Mouse (Mus musculus) embryonic facial prominence, embryonic 13.5 days (tissue): ENCODE measurements around the gene Map4k2. TPM values are rescaled to one million over a fixed set of nuclear protein-coding genes. Genes with fewer than 3 reads are reported as not detected.
"Not testable (repeated sequence)": the region's sequence is repeated elsewhere in the genome, so short reads cannot be mapped to it uniquely, and the experiment has no call there.

Source experiments
- ATAC-seq: fragments of 200-750 bp; cut with Nextera tagmentation; 2 replicates; pipeline ENCODE4 v1.8.0; 2017; ENCODE audit warnings: low read depth; ENCODE audit not compliant: insufficient number of reproducible peaks, insufficient read depth, low FRiP score, low TSS enrichment
- H3K27ac ChIP-seq: fragments of 300-500 bp; sonication (generic); 2 replicates; pipeline ENCODE4 v1.5.1; 2015; ENCODE audit warnings: moderate library complexity, mild to moderate bottlenecking, inconsistent platforms
- H3K27me3 ChIP-seq: fragments of 300-500 bp; sonication (generic); 2 replicates; pipeline ENCODE4 v1.6.1; 2015; ENCODE audit warnings: mild to moderate bottlenecking, inconsistent platforms
- H3K36me3 ChIP-seq: fragments of 300-500 bp; sonication (generic); 2 replicates; pipeline ENCODE4 v1.6.1; 2015; ENCODE audit warnings: mild to moderate bottlenecking, inconsistent platforms
- H3K4me1 ChIP-seq: fragments of 300-500 bp; sonication (generic); 2 replicates; pipeline ENCODE4 v1.6.1; 2015; ENCODE audit warnings: inconsistent platforms
- H3K4me2 ChIP-seq: fragments of 300-500 bp; sonication (generic); 2 replicates; pipeline ENCODE4 v1.6.1; 2015; ENCODE audit warnings: moderate library complexity, mild to moderate bottlenecking, inconsistent platforms
- H3K4me3 ChIP-seq: fragments of 300-500 bp; sonication (generic); 2 replicates; pipeline ENCODE4 v1.5.1; 2015; ENCODE audit warnings: mild to moderate bottlenecking, inconsistent platforms
- H3K9ac ChIP-seq: fragments of 300-500 bp; sonication (generic); 2 replicates; pipeline ENCODE4 v1.6.1; 2015; ENCODE audit warnings: mild to moderate bottlenecking, inconsistent platforms
- H3K9me3 ChIP-seq: fragments of 300-500 bp; sonication (generic); 2 replicates; pipeline ENCODE4 v1.6.1; 2016; ENCODE audit warnings: inconsistent platforms
- WGBS: fragments of 180-500 bp; shearing (Covaris S2); methylation state at CpG from one replicate; pipeline ENCODE4 v1.1.7; 2015; ENCODE audit warnings: mixed read lengths; 5-methylcytosine and 5-hydroxymethylcytosine counted together
- polyA plus RNA-seq: library from polyadenylated mRNA; unstranded; fragments of >200 nt; fragmentation: Nextera tagmentation; extraction: Ambion mirVana; gene quantifications from 2 replicates; pipeline ENCODE4 v1.2.1, GENCODE M21; 2015

Gene Map4k2
- polyA plus RNA-seq, 1 experiment from 2014 or later = 13.8 TPM

GRCm38 (mm10) chr19:6304787-6305516 lies 36.0 kb upstream of the Map4k2 start:
- H3K27ac ChIP-seq = no peak overlapping the region
- H3K4me3 ChIP-seq = no peak overlapping the region
- no peaks in the 10 kb centered on the region for H3K27me3 ChIP-seq
- no peak overlapping the region for H3K4me2 ChIP-seq
- H3K4me1 ChIP-seq = peaks cover 32% of the 10 kb centered on the region
- WGBS = 23% methylated on average over 5 of the region's 5 CpGs
- ATAC-seq = no peak; the same call in 1 of the 2 replicates
- H3K9ac ChIP-seq = no peak overlapping the region
- no peaks in the 10 kb centered on the region for H3K9me3 ChIP-seq
- peaks cover 16% of the 10 kb centered on the region for H3K36me3 ChIP-seq

GRCm38 (mm10) chr19:6305517-6306115 lies 35.3 kb upstream of the Map4k2 start:
- 55% methylated on average over 8 of the region's 8 CpGs for WGBS
- H3K4me2 ChIP-seq = peak overlapping the region; percentile 70
- ATAC-seq = no peak
- peak overlapping the region; percentile 79 for H3K9ac ChIP-seq
- peak overlapping the region; percentile 81 for H3K27ac ChIP-seq
- H3K4me3 ChIP-seq = peak overlapping the region; percentile 62
- H3K4me1 ChIP-seq = peaks cover 32% of the 10 kb centered on the region
- H3K27me3 ChIP-seq = no peaks in the 10 kb centered on the region
- peaks cover 16% of the 10 kb centered on the region for H3K36me3 ChIP-seq
- H3K9me3 ChIP-seq = no peaks in the 10 kb centered on the region

GRCm38 (mm10) chr19:6306137-6306551 lies 34.8 kb upstream of the Map4k2 start, which contains the start of gene Cdc42bpg:
Gene Cdc42bpg, plus strand, starts transcription at chr19:6306456.
- Histone ChIP-seq H3K9ac (peak within 1 kb of the TSS; percentile 79), H3K4me1 (peaks cover 32% of the 10 kb centered on the region), H3K27me3 (no peaks in the 10 kb centered on the region), H3K4me2 (peak within 1 kb of the TSS; percentile 70), H3K4me3 (peak within 1 kb of the TSS; percentile 62), H3K36me3 (peaks cover 19% of the 10 kb centered on the region), H3K9me3 (no peaks in the 10 kb centered on the region), H3K27ac (peak within 1 kb of the TSS; percentile 81)
- under 1% methylated on average over 34 of the region's 38 CpGs for WGBS
- peak; percentile 76 for ATAC-seq

- 1% methylated on average over 34 of the region's 34 CpGs for WGBS
- H3K4me3 ChIP-seq = peak overlapping the region; percentile 62
- H3K36me3 ChIP-seq = peaks cover 21% of the 10 kb centered on the region
- peak overlapping the region; percentile 79 for H3K9ac ChIP-seq
- H3K9me3 ChIP-seq = no peaks in the 10 kb centered on the region
- peak; percentile 29 for ATAC-seq
- peaks cover 32% of the 10 kb centered on the region for H3K4me1 ChIP-seq
- peak overlapping the region; percentile 48; the same call in 1 of the 2 replicates for H3K27ac ChIP-seq
- no peaks in the 10 kb centered on the region for H3K27me3 ChIP-seq
- peak overlapping the region; percentile 70 for H3K4me2 ChIP-seq
These were observed 34.3 kb upstream of the Map4k2 start for GRCm38 (mm10) chr19:6306586-6306985.

- WGBS = 80% methylated on average over 9 of the region's 9 CpGs
- peak overlapping the region; percentile 62 for H3K4me3 ChIP-seq
- peak overlapping the region; percentile 79 for H3K9ac ChIP-seq
- no peak for ATAC-seq
- peaks cover 23% of the 10 kb centered on the region; the same call in 1 of the 2 replicates for H3K4me1 ChIP-seq
- no peaks in the 10 kb centered on the region for H3K27me3 ChIP-seq
- no peaks in the 10 kb centered on the region for H3K9me3 ChIP-seq
- no peak overlapping the region; the same call in 1 of the 2 replicates for H3K27ac ChIP-seq
- H3K36me3 ChIP-seq = peaks cover 31% of the 10 kb centered on the region
- H3K4me2 ChIP-seq = peak overlapping the region; percentile 70
These were observed 33.0 kb upstream of the Map4k2 start for GRCm38 (mm10) chr19:6307733-6308531.

GRCm38 (mm10) chr19:6310181-6310580 lies 30.8 kb upstream of the Map4k2 start:
- Histone ChIP-seq H3K4me1 (peaks cover 23% of the 10 kb centered on the region; the same call in 1 of the 2 replicates), H3K9me3 (no peaks in the 10 kb centered on the region), H3K36me3 (peaks cover 53% of the 10 kb centered on the region), H3K9ac (no peak overlapping the region), H3K4me3 (no peak overlapping the region), H3K27ac (no peak overlapping the region), H3K27me3 (no peaks in the 10 kb centered on the region), H3K4me2 (no peak overlapping the region)
- WGBS = 88% methylated on average over 5 of the region's 5 CpGs
- ATAC-seq = no peak

- Histone ChIP-seq H3K4me1 (peaks cover 14% of the 10 kb centered on the region; the same call in 1 of the 2 replicates), H3K36me3 (peaks cover 69% of the 10 kb centered on the region)
- not testable (repeated sequence) for H3K27ac ChIP-seq, H3K4me2 ChIP-seq, H3K9me3 ChIP-seq, ATAC-seq, H3K4me3 ChIP-seq, H3K27me3 ChIP-seq, H3K9ac ChIP-seq
- 84% methylated on average over 3 of the region's 3 CpGs for WGBS
These were observed 29.2 kb upstream of the Map4k2 start for GRCm38 (mm10) chr19:6311783-6312182.

GRCm38 (mm10) chr19:6313796-6314195 lies 27.1 kb upstream of the Map4k2 start:
- WGBS = 91% methylated on average over 8 of the region's 8 CpGs
- Histone ChIP-seq H3K4me1 (peaks cover 2% of the 10 kb centered on the region; the same call in 1 of the 2 replicates), H3K9ac (no peak overlapping the region; the same call in 1 of the 2 replicates), H3K27me3 (no peaks in the 10 kb centered on the region), H3K9me3 (no peaks in the 10 kb centered on the region), H3K27ac (no peak overlapping the region), H3K4me2 (no peak overlapping the region), H3K36me3 (peaks cover 89% of the 10 kb centered on the region), H3K4me3 (no peak overlapping the region)
- no peak for ATAC-seq

- no peak overlapping the region for H3K4me3 ChIP-seq
- H3K36me3 ChIP-seq = peaks cover 96% of the 10 kb centered on the region
- H3K4me2 ChIP-seq = no peak overlapping the region
- no peak overlapping the region for H3K27ac ChIP-seq
- no peaks in the 10 kb centered on the region for H3K4me1 ChIP-seq
- H3K9ac ChIP-seq = no peak overlapping the region
- ATAC-seq = no peak
- H3K27me3 ChIP-seq = no peaks in the 10 kb centered on the region
- 81% methylated on average over 8 of the region's 8 CpGs for whole genome bisulfite sequencing
- no peaks in the 10 kb centered on the region for H3K9me3 ChIP-seq
These were observed 26.4 kb upstream of the Map4k2 start for GRCm38 (mm10) chr19:6314513-6314912.

GRCm38 (mm10) chr19:6315573-6315972 lies 25.4 kb upstream of the Map4k2 start:
- H3K4me3 ChIP-seq = no peak overlapping the region
- peaks cover 97% of the 10 kb centered on the region for H3K36me3 ChIP-seq
- H3K4me2 ChIP-seq = no peak overlapping the region
- no peaks in the 10 kb centered on the region for H3K9me3 ChIP-seq
- peak overlapping the region; percentile 32; the same call in 1 of the 2 replicates for H3K9ac ChIP-seq
- no peak overlapping the region for H3K27ac ChIP-seq
- H3K27me3 ChIP-seq = no peaks in the 10 kb centered on the region
- WGBS = 74% methylated on average over 14 of the region's 14 CpGs
- H3K4me1 ChIP-seq = no peaks in the 10 kb centered on the region
- ATAC-seq = no peak

- H3K4me2 ChIP-seq = no peak overlapping the region
- H3K27me3 ChIP-seq = no peaks in the 10 kb centered on the region
- no peak for ATAC-seq
- 90% methylated on average over 12 of the region's 12 CpGs for WGBS
- H3K9me3 ChIP-seq = no peaks in the 10 kb centered on the region
- H3K4me1 ChIP-seq = no peaks in the 10 kb centered on the region
- 0 out of 2 replicates have a peak overlapping the region, but pooled peaks have one; percentile 21 for H3K9ac ChIP-seq
- H3K36me3 ChIP-seq = peaks cover 97% of the 10 kb centered on the region
- no peak overlapping the region for H3K4me3 ChIP-seq
- H3K27ac ChIP-seq = no peak overlapping the region
These were observed 22.8 kb upstream of the Map4k2 start for GRCm38 (mm10) chr19:6318145-6318544.
